Mouse (Mus musculus): ENCODE results near the gene Lilra6.
A peak's percentile ranks its signal among the peaks of the same experiment; 100 is the strongest.

GRCm38 (mm10) chr7:3949159-3949558 lies 33.9 kb upstream of the Lilra6 start:
- TF ChIP-seq CTCF (IDR thresholded peaks at IDR 0.05; ENCODE audit: low read depth) (peak; percentile 11; the same call in 1 of the 2 replicates), EP300 (IDR thresholded peaks at IDR 0.05; ENCODE audit: low read depth) (no peak)
